8 mouse cellular contexts compared by ENCODE assay signal in the genomic region with DNA sequence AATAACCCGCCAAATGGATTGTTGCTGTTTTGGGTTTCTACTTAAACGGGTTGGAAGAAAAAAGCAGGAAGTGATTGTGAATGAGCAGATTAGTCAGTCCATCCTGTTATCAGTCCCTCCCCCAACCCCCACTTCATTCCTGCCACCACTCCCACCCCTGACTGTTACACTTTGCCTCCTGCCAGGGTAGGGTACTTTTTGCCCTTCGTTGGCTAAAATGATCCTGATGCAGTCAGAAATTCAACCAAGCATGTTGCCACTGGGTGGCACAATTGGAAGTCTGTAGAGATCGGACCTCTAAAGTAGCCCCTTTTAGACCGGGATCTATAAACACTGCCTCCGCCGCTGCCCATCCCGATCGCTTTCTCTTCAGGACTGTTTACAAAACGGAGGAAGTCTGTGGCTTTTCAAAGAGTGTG.
DNase-seq lines count a peak whose midpoint lies in the region; ATAC-seq and TF ChIP-seq lines count a peak whose summit lies in the region.

No protein-coding gene starts in this region.

- no peaks in the 10 kb centered on the region for H3K27me3 ChIP-seq in heart, embryonic 15.5 days
- 0 out of 2 replicates have a peak, but pooled peaks cover 2% of the 10 kb centered on the region for H3K27me3 ChIP-seq in lung, postnatal 0 days (replicated peaks; ENCODE audit: insufficient read depth, low read length)

- peak overlapping the region; percentile 41 for H3K4me3 ChIP-seq in heart, embryonic 15.5 days
- H3K4me3 ChIP-seq in lung, postnatal 0 days (ENCODE audit: low read depth, low read length), result peak overlapping the region; percentile 10; the same call in 1 of the 2 replicates

- no peaks in the 10 kb centered on the region for H3K36me3 ChIP-seq in heart, embryonic 15.5 days
- no peaks in the 10 kb centered on the region for H3K36me3 ChIP-seq in lung, postnatal 0 days (ENCODE audit: insufficient read depth, low read length)

- TF ChIP-seq EP300 in lung, postnatal 0 days (IDR thresholded peaks at IDR 0.05), result no peak

- no peak overlapping the region for H3K27ac ChIP-seq in heart, embryonic 15.5 days
- H3K27ac ChIP-seq in lung, postnatal 0 days (ENCODE audit: low read length), result no peak overlapping the region

- peak overlapping the region; percentile 58 for H3K4me2 ChIP-seq in heart, embryonic 15.5 days
- H3K4me2 ChIP-seq in lung, postnatal 0 days (replicated peaks; ENCODE audit: low read depth, low read length), result peak overlapping the region; percentile 37

- H3K4me1 ChIP-seq in heart, embryonic 15.5 days (replicated peaks), result peaks cover 4% of the 10 kb centered on the region
- H3K4me1 ChIP-seq in lung, postnatal 0 days (ENCODE audit: insufficient read depth, low read depth, low read length), result no peaks in the 10 kb centered on the region

- DNase-seq in heart, adult 18-20 months, result peak; percentile 4 to 20
- no peak for DNase-seq in heart, adult 8-10 months (ENCODE audit: low spot score)
- DNase-seq in cerebellum, postnatal 14 days, result peak; percentile 55 to 57
- DNase-seq in kidney, postnatal 25 days, result peak; percentile 42 to 49
- DNase-seq in lung, postnatal 0 days (ENCODE audit: low spot score), result peak; percentile 68
- DNase-seq in right cerebral cortex, postnatal 4 days, result peak; percentile 41
- no peak for DNase-seq in thymus, postnatal 4 days

- peak; percentile 72 for TF ChIP-seq CTCF in lung, postnatal 0 days (IDR thresholded peaks at IDR 0.05)

- ATAC-seq in heart, embryonic 15.5 days (replicated peaks; ENCODE audit: insufficient number of reproducible peaks, insufficient read depth, low FRiP score, low read depth), result no peak
- peak; percentile 48 for ATAC-seq in lung, postnatal 0 days

- H3K9me3 ChIP-seq in heart, embryonic 15.5 days (replicated peaks), result no peaks in the 10 kb centered on the region
- no peaks in the 10 kb centered on the region for H3K9me3 ChIP-seq in lung, postnatal 0 days (ENCODE audit: low read length)

- H3K9ac ChIP-seq in heart, embryonic 15.5 days, result peak overlapping the region; percentile 21; the same call in 1 of the 2 replicates
- no peak overlapping the region for H3K9ac ChIP-seq in lung, postnatal 0 days (replicated peaks; ENCODE audit: low read depth)

- 9% methylated on average over 10 of the region's 10 CpGs for WGBS in heart, embryonic 15.5 days
- 7% methylated on average over 10 of the region's 10 CpGs for WGBS in lung, postnatal 0 days

Comparison
In these comparisons a context has a peak if more than half of its experiments do, and no peak if none do; other contexts are left out.
1. DNase-seq: peak in heart, adult 18-20 months (2 of 2), cerebellum, postnatal 14 days (2 of 2), kidney, postnatal 25 days (2 of 2), lung, postnatal 0 days (single experiment) and right cerebral cortex, postnatal 4 days (single experiment); none in heart, adult 8-10 months (single experiment) and thymus, postnatal 4 days (single experiment).